Mouse (Mus musculus) embryo, embryonic 9.5 days (tissue): ENCODE results near the gene Atp6v1f.
A peak's percentile ranks its signal among the peaks of the same experiment; 100 is the strongest.

Experiments used
- DNase-seq: peaks from one replicate; pipeline ENCODE4 v3.0.0-alpha.2; 2017; ENCODE audit errors: extremely low spot score

Atp6v1f gene

GRCm38 (mm10) chr6:29461502-29461901 is 6.0 kb upstream of the Atp6v1f start:
- DNase-seq, result no peak

GRCm38 (mm10) chr6:29463388-29463787 is 4.1 kb upstream of the Atp6v1f start:
- no peak for DNase-seq

GRCm38 (mm10) chr6:29468851-29469250 is 1.3 kb downstream of the Atp6v1f start:
- DNase-seq, result no peak

GRCm38 (mm10) chr6:29471137-29471536 is 3.6 kb downstream of the Atp6v1f start, which contains the start of gene Atp6v1fnb:
Gene Atp6v1fnb (plus strand): TSS chr6:29471437.
- no peak for DNase-seq

- DNase-seq, result peak; percentile 88
Measured at GRCm38 (mm10) chr6:29473941-29474691, 6.6 kb downstream of the Atp6v1f start.

GRCm38 (mm10) chr6:29474736-29475135 is 7.2 kb downstream of the Atp6v1f start:
- no peak for DNase-seq

- DNase-seq, result no peak
Measured at GRCm38 (mm10) chr6:29482691-29483090, 15.2 kb downstream of the Atp6v1f start.

- peak; percentile 88 for DNase-seq
Measured at GRCm38 (mm10) chr6:29484716-29485559, 17.4 kb downstream of the Atp6v1f start.

GRCm38 (mm10) chr6:29485951-29486350 is 18.4 kb downstream of the Atp6v1f start:
- DNase-seq, result no peak

- DNase-seq, result no peak
Measured at GRCm38 (mm10) chr6:29494101-29494500, 26.6 kb downstream of the Atp6v1f start.

- no peak for DNase-seq
Measured at GRCm38 (mm10) chr6:29496270-29496669, 28.8 kb downstream of the Atp6v1f start.

GRCm38 (mm10) chr6:29497791-29498190 is 30.3 kb downstream of the Atp6v1f start:
- no peak for DNase-seq

GRCm38 (mm10) chr6:29500177-29500576 is 32.7 kb downstream of the Atp6v1f start:
- no peak for DNase-seq

GRCm38 (mm10) chr6:29500810-29501209 is 33.3 kb downstream of the Atp6v1f start:
- DNase-seq, result no peak

- no peak for DNase-seq
Measured at GRCm38 (mm10) chr6:29501599-29501998, 34.1 kb downstream of the Atp6v1f start.

GRCm38 (mm10) chr6:29505493-29505892 is 38.0 kb downstream of the Atp6v1f start:
- DNase-seq, result no peak

GRCm38 (mm10) chr6:29506834-29507233 is 39.3 kb downstream of the Atp6v1f start:
- no peak for DNase-seq

GRCm38 (mm10) chr6:29507447-29508309 is 40.2 kb downstream of the Atp6v1f start, which contains the start of gene Kcp:
Gene Kcp (minus strand): TSS chr6:29507952.
- peak; percentile 54 for DNase-seq

GRCm38 (mm10) chr6:29509086-29509485 is 41.6 kb downstream of the Atp6v1f start:
- DNase-seq, result no peak

GRCm38 (mm10) chr6:29513284-29513683 is 45.8 kb downstream of the Atp6v1f start:
- DNase-seq, result peak; percentile 81

- DNase-seq, result peak; percentile 73
Measured at GRCm38 (mm10) chr6:29517139-29517538, 49.6 kb downstream of the Atp6v1f start.
